Mouse (Mus musculus) cerebellum, adult 9-11 months (tissue): ENCODE results near the gene Fam209.

Experiments
- DNase-seq: peaks from one replicate; pipeline ENCODE4 v3.0.0; 2022

The Fam209 gene

DNA sequence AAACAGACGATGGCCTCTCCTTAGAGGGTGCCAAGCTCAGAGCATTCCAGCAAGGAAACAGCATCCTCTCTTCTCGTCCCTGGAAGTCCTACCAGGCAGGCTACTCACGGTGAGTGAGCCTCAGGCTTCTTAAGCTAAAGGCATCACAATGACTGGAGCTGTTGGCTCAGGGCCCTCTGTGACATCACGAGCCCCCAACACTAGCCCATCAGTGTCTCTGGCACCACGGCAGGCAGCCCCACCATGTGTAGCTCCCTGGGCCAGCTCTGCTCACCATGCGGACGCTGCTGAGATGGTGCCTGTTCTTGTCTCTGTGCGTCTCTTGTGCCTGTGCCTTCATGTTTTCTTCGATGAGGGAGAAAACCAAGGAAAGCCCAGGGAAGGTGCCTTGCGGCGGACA lies at the start of gene Fam209:
Gene Fam209, plus strand, starts transcription at position 203 of the 400 bp plus-strand sequence.
- no peak for DNase-seq

DNA sequence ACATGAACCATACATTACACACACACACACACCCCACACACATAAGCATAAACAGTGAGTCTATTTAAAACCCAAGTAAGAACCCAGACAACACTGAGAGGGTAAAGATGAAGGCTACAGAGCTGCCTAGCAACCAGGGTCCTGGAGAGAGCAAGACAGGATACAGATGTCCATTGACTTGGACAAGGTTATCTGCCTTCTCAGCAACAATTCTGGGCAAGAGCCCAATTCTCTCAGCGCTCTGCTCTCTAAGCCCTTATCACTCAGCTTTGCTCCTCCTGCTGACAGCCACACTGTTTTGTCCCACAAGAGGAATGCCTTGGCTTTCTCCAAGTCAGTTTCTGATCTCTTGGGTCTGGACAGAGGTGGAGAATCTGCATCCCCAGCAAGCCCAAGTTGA lies 41.7 kb upstream of the Fam209 start:
- no peak for DNase-seq

DNA sequence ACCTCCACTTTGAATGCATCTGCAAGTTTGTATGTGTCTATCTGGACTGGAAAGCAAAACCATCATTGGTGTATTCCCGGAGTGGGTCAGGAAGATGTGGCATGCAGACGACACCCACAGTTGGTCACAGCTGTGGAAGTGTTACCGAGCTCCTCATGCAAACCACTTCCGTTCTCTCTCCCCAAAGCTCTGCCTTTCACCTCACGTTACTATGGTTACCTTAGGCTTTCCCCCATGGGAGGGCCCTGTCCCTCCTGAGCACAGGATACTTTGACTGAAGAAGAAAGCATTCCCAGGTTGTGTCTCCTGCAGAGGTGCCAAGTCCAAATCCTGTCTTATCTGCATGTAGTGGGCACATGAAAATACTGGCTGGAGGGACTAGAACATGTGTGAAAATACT lies 38.6 kb upstream of the Fam209 start:
- no peak for DNase-seq

DNA sequence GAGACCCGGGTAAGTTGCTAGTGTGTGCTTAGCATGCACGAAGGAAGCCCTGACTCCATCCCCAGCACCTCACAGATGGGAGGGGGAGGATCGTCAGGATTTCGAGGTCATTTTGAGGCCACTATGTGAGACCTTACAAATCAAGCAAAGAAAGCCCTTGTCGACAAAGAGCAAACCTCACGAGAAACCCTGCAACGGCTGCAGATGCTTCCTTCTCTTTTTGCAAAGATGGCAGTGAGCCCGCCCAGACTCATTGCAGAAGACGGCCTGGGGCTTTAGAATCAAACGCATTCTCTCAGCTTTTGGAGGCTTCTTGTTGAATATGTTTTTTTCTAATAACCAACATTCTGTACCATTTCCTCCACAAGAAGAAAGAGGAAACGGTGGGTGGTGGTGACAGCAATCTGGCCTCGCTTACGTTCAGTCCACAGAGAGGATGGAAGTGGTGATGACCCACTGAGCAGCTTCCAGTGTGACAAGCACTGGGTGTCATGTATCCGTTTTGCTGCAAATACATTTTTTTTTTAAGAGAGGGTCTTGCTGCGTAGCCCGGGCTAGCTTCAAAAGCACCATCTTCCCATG lies 34.9 kb upstream of the Fam209 start:
- no peak for DNase-seq

DNA sequence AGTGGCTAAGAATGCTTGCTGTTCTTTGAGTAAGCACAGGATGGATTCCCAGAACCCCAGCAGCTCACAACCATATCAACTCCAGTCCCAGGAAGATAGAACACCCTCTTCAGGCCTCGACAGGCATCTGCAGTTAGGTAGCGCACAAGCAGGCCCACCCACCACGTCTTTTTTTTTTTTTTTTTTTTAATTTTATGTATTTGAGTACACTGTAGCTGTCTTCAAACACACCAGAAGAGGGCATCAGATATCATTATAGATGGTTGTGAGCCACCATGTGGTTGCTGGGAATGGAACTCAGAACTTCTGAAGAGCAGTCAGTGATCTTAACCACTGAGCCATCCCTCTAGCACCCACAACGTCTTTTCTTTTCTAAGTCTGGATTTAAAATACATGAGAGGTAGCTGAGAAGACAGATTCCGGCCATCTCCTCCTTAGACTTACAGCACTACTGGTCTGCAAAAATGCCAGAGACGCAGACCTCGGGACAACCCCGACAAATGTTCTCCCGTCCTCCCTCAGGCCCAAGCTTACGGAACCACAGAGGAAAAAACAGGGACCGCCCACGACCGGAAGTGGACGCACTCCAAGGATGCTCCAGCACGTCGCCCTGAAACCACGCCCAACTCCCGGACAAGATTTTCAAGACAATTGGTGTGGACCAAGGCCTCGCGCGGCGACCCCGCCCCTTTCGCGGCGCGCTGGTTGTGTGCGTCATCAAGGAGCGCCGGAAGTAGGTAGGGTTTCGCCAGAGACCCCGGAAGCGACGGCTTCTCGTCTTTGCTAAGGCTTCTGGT lies 32.3 kb upstream of the Fam209 start, which contains the start of gene Rtf2:
Gene Rtf2, plus strand, starts transcription at position 714 of the 797 bp plus-strand sequence.
- peak; percentile 99 for DNase-seq

DNA sequence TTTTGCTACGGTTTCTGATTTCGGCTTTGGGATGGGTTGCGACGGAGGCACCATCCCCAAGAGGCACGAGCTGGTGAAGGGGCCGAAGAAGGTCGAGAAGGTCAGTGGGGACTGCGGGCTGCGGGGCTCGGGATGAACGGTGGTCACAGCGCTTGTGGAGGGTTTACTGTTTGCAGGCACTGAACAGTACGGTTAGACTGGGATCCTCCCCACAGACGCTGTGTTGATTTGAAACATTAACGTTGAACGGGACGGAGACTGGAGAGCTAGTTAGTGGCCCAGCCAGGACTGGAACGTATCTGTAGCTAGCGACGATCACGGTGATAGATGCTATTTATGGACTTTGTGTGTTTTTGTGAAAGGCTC lies 31.7 kb upstream of the Fam209 start:
- DNase-seq: no peak

DNA sequence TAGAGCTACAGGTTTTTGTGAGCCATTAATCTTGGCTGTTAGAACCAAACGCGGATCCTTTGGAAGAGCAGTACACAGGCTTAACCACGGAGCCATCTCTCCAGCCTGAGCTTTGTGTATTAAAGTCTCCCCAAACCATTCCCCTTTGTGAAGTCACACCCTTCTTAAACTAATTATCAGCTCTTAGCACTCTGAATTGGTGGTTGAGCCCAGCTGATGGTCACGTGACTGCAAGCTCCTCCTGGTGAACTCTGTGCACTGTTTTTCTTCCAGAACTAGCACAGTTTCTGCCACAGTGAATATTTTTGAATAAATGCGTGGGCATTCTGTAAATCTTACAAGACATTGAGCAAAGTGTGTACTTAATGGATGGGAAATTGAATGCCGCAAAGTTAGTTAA lies 31.1 kb upstream of the Fam209 start:
- peak; percentile 20 for DNase-seq

DNA sequence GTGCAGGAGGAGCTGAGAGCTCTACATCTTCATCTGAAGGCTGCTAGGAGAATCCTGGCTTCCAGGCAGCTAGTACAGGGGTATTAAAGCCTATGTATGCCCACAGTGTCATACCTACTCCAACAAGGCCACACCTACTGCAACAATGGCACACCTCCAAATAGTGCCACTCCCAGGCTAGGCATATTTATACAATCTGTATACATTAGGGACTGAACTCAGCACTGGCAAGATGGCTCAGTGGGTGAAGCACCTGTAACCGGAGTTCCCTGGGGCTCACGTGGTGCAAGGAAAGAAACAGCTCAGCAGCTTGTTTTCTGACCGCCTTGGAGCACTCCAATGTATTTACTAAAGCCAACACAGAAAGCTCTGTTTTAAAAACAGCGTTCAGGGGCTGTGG lies 26.7 kb upstream of the Fam209 start:
- no peak for DNase-seq

DNA sequence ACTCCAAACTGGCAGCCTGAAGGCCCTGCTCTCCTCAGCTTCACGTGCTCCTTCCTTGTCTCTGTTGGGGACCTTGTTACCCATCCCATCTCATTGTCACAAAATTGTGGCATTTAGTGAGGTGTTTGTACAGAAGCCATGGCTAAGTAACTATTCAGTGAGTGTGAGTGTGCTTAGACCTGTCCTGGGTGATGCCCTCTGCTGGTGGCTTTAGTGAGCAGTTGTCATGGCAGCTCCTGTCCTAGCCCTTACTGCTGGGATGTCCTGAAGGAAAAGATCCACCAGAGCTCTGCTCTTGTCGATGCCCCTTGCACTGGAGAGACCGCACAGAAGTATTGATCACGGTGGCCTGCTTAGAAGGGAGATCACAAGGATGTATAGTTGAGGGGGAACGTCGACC lies 25.0 kb upstream of the Fam209 start:
- no peak for DNase-seq

DNA sequence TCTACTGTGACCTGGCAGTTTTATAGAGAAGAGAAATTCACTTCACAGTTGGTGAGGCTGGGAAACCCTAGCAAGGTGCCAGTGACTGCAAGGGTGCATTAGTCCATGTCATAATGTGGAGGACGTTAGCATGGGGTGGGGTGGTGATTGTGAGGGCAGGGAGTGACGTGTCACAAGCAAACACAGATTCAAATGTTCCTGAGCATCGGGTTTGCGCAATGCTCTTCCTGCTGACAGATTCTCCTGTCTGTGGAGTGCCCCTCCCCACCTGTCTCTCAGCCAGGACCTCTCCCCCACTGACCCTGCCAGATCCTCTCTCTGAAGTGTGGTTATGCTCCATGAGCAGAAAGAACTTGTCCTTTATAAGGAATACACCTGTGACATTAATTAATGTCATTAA lies 24.0 kb upstream of the Fam209 start:
- no peak for DNase-seq

DNA sequence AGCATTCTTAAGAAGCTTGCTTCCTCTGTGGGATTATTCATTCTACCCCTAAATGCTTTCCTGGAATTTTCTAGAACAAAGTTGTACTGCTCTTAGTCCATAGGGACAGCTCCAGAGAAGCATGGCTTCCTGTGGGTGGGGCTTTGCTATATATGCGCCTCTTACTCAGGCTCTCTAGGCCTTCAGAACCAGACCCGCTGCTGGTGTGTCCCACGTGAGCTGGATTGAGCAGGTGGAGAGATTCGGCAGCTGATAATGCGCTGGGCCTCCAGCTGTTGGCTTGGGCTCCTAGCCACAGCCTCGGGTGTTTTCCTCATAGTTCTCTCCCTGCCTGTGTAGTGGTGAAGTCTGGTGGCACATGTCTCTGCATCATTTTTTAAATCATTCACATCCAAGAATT lies 21.7 kb upstream of the Fam209 start:
- DNase-seq: no peak

DNA sequence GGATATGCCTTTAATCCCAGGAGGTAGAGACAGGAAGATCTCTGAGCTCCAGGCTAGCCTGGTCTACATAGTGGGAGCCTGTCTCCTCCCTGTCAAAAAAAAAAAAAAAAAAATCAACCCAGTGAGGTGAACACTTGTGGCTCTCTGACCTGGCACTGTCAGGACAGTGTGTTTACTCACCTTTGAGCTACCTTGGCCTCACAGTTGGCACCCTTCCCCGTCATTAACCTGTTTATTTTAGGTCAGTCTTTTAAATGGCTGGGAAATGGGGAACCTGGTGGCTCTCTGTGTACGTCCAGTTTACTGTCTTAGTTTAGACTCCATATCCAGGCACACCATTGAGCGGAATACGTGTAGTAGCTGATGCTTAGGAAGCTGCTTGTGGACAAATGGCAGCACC lies 20.3 kb upstream of the Fam209 start:
- no peak for DNase-seq

DNA sequence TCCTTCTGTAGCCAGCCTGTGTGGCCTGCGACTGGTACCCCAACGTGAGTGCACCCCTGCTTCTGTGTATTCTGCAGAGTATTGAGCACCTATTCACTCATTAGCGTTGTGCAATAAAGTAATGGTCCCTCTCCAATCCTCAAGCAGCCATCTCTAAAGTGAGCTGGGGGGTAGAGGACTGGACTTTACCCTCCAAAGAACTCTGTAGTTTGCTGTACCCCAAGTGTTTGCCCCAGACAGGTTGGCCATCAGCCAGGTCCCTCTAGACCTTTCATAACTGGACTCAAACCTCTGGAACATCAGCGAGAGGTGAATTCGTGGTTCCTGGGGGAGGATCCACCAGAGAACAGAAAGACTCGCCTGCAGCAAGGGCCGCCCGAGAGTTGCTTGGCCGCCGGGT lies 19.9 kb upstream of the Fam209 start:
- no peak for DNase-seq

DNA sequence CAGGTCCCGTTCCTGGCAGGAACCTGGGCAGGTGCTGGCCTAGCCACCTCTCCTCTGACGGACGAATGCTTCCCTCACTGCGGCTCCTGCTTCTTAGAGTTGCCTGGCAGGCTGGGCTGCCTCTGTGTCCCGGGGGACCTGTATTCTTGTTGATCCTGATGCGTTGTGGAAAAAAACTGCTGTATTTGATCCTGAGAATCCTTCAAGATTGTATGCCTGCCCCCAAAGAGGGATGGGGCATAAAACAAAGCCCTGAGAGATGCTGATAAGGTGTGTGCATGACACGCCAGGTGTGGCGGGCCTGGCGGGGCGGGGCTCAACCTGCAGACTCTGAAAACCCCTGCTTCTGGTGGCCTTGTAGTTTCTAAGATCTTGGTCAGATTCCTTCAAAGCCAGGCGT lies 13.8 kb upstream of the Fam209 start, which contains the start of gene Gcnt7:
Gene Gcnt7, minus strand, starts transcription at position 101 of the 400 bp plus-strand sequence.
- no peak for DNase-seq

DNA sequence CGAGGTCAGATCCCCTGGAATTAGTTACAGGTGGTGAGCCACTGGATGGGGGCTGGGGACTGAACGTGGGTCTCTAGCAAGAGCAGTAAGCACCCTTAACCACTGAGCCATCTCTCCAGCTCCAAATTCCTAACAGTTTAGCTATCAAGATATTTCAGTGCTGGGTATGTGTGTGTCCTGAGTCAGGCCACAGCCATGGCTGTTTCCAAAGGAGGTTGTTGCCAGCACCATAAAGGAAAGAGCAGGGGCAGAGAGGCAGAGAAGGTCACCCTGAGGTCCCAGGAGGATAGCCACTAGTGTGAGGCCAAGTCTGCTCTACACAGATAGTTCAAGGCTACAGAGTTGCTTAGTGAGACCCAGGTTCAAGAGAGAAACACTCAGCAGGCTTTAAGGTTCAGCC lies 11.7 kb upstream of the Fam209 start:
- DNase-seq: no peak

DNA sequence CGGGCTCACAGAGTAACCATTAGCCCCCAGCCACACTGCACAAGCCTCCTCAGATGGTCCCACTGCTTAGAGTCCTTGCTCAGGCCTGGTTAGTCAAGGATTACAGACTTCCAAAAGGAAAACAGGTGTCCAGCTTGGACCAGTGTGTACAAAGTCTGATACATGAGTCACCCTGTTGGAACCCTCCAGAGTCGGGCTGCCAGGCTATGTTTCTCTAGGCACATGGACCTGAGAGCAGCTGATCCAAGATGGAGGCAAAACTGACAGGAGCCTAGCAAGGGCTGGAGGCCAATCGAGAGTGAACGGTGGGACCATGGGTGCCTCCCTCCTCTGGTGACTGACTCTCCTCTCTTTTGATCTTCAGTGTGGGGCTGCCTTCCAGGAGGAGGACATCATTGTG lies 9.5 kb upstream of the Fam209 start:
- no peak for DNase-seq

DNA sequence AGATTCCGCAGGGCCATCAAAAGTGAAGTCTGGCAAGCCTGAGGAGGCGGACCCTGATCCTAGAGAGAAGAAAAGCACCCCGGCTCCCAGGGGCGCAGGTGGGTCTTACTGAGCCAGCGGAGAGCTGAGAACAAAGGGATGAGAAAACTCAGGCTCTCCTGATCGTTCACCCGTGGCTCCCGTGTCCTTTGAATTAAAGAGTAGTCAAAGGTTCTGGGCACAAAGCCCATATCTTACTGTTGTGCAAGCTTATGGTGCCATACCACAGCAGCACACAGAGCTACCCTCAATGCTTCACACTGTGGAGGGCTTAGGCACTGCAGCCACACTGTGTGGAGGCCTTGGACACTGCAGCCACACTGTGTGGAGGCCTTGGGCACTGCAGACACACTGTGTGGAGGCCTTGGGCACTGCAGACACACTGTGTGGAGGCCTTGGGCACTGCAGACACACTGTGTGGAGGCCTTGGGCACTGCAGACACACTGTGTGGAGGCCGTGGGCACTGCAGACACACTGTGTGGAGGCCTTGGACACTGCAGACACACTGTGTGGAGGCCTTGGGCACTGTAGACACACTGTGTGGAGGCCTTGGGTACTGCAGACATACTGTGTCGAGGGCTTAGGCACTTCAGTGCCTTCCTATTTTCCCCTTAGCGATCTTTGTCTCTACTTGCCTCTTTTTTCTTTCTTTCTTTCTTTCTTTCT lies 5.7 kb upstream of the Fam209 start:
- DNase-seq: no peak

DNA sequence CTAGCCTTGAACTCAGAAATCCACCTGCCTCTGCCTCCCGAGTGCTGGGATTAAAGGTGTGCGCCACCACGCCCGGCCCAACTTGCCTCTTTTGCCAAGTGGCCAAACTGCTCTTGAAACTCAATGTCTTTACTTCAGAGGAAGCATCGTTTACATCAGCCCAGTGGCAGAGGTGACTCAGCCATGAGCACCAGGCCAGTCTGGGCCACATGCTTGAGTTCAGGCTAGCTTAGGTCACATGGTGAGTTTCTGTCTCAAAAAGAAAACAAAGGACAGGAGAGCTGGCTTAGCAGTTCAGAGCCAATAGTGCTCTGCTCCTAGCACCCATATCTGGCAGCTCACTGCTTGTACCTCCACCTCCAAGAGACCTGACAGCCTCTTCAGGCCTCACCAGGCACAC lies 5.1 kb upstream of the Fam209 start:
- DNase-seq: no peak

DNA sequence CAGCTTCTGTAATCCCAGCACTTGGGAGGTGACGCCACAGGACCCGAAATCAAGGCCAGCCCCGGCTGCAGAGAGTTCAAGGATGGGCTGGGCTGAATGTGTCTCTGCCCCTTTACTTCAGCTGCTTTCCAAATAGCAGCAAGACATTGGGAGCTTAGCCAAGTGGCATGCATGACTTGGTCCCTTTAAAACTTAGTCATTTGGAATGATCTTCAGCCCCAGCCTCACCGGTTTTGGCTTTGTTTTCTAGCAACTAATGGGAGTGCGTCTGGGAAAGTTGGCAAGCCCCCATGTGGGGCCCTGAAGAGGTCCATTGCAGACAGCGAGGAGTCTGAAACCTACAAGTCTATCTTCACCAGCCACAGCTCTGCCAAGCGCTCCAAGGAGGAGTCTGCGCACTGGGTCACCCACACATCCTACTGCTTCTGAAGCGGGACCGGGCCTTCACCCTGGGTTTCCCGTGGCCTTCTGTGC lies 3.9 kb upstream of the Fam209 start:
- peak; percentile 15 for DNase-seq

DNA sequence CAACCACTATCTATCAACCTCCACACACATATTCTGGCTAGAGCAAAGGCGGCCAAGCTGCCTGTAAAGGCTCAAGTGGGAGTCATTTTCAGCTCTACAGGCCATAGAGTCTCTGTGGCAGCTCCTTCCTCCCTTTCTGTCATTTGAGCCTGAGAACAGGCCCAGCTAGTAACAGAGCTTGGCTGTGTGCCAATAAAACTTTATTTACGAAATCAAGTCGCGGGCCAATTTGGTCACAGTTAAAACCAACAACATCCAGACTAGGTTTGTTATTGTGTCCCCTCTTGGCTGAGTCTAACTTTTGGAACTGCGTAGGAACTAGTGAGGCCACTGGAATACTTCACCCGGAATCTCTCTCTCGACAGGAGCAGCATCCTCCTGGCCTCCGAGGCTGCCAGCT lies 1.3 kb downstream of the Fam209 start:
- no peak for DNase-seq

DNA sequence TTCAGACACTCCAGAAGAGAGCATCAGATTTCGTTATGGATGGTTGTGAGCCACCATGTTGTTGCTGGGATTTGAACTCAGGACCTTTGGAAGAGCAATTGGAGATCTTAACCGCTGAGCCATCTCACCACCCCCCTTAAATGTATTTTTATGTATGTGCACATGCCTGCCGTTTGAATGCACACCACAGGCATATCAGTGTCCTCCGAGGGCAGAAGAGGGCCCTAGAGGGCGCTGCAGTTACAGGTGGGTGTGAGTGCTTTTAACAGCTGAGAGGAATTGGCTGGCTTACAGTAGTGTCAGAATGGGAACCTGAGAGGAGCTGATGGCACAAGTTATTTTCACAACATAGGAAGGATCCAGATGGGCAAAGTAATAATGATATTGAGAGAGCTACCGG lies 2.6 kb downstream of the Fam209 start:
- DNase-seq: no peak

DNA sequence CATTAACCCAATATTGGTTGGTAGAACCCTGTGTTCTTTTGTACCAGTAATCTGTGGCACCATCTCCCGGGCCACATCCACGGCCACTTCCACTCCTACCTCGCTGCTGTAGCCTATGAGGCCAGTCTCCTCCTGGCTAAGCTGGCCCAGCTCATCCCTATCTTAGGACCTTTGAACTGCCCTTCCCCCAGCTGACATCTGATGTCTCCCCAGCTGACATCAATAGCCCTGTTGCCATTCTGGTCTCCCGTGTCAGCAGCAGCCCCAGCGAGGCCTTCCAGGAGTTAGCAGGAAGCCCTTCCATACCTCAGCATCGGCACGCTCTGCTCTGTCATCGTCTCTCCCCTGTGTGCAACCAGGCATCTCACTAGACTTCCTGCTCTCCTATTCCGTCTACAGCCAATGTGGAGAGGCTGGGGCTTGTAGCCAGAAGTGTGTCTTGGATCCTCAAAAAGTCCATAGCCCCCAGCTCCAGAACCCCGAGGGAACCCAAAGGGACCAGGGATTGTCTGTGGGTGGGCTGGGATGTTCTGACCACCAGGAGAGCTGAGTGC lies 4.5 kb downstream of the Fam209 start:
- DNase-seq: no peak

DNA sequence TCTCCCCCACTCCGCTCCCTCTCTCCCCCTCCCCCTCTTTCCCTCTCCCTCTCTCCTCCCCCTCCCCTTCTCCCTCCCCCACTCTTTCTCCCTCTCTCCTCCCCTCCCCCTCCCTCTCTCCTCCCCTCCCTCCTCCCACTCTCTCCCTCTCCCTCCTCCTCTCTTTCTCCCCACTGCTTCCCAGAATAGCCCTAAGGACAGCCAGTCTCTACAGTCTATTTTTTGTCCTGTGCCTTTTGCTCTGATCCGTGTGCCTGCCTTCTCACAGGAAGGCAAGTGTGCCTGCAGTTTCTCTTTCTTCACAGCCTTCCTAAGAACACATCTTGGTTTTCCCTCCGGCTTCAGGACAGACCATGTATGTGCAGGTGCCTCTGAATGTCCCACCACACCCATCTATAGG lies 5.0 kb downstream of the Fam209 start:
- no peak for DNase-seq

DNA sequence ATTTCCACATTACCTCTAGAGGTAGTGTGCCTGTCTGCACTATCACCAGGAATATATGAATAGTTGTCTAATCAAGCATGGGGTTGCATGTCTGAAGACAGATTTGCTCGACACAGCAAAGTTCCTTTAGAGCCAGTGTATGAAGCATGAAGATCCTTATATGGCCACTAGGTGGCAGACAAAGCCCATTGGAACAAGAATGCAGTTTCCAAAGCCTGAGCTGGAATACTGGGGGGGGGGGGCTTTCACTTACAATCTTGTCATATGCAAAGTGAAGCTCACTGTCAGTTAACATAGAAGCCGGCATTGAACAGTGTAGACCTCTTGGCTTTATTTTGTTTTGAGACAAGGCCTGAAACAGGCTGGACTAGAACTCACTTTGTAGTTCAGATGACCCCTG lies 5.5 kb downstream of the Fam209 start:
- no peak for DNase-seq
